Mouse (Mus musculus) liver, postnatal 0 days (tissue): ENCODE results near the gene Tgm1. TPM values are rescaled to one million over a fixed set of nuclear protein-coding genes. Genes with fewer than 3 reads are reported as not detected.

Experiments
- ATAC-seq: fragments of 200-750 bp; cut with Nextera tagmentation; 2 replicates; pipeline ENCODE4 v1.8.0; 2017; ENCODE audit warnings: mild to moderate bottlenecking, moderate library complexity
- DNase-seq: peaks from one replicate; pipeline ENCODE4 v3.0.0-alpha.2; 2016
- H3K27ac ChIP-seq: fragments of 300-500 bp; sonication (generic); 2 replicates; pipeline ENCODE4 v1.5.1; 2014; ENCODE audit warnings: antibody characterized with exemption, moderate library complexity, mild to moderate bottlenecking, low read depth
- H3K27me3 ChIP-seq: fragments of 300-500 bp; sonication (generic); 2 replicates; pipeline ENCODE4 v1.6.1; 2014; ENCODE audit warnings: low read length, control low read depth, mixed read lengths; ENCODE audit not compliant: insufficient read depth
- H3K36me3 ChIP-seq: fragments of 300-500 bp; sonication (generic); replicated peaks from 2 replicates; pipeline ENCODE4 v1.6.1; 2014; ENCODE audit warnings: mild to moderate bottlenecking, control low read depth, low read length, moderate library complexity, mixed read lengths; ENCODE audit not compliant: insufficient read depth
- H3K4me1 ChIP-seq: fragments of 300-500 bp; sonication (generic); 2 replicates; pipeline ENCODE4 v1.6.1; 2014; ENCODE audit warnings: antibody characterized with exemption, mild to moderate bottlenecking, control low read depth; ENCODE audit not compliant: insufficient read depth
- H3K4me2 ChIP-seq: fragments of 300-500 bp; sonication (generic); 2 replicates; pipeline ENCODE4 v1.6.1; 2014; ENCODE audit warnings: low read depth, mild to moderate bottlenecking, low read length, moderate library complexity, mixed read lengths
- H3K4me3 ChIP-seq: fragments of 300-500 bp; sonication (generic); 2 replicates; pipeline ENCODE4 v1.5.1; 2014; ENCODE audit warnings: low read depth, low read length
- H3K9ac ChIP-seq: fragments of 300-500 bp; sonication (generic); replicated peaks from 2 replicates; pipeline ENCODE4 v1.6.1; 2014; ENCODE audit warnings: mild to moderate bottlenecking, moderate library complexity
- H3K9me3 ChIP-seq: fragments of 300-500 bp; sonication (generic); 2 replicates; pipeline ENCODE4 v1.6.1; 2016; ENCODE audit warnings: mild to moderate bottlenecking, control low read depth, low read length, mixed read lengths
- CTCF ChIP-seq: sonication (generic); IDR thresholded peaks from 2 replicates; pipeline ENCODE4 v1.5.1; 2016; ENCODE audit warnings: antibody characterized with exemption, low read depth
- EP300 ChIP-seq: IDR thresholded peaks from 2 replicates; pipeline ENCODE4 v1.6.1; 2016; ENCODE audit warnings: antibody characterized with exemption, low read depth, mild to moderate bottlenecking
- WGBS: fragments of 180-500 bp; shearing (Covaris S2); extraction: QIAGEN DNeasy Blood & Tissue Kit; methylation state at CpG from one replicate; pipeline ENCODE4 v1.1.7; 2014; ENCODE audit not compliant: insufficient replicate concordance; 5-methylcytosine and 5-hydroxymethylcytosine counted together
- polyA plus RNA-seq: library from polyadenylated mRNA; unstranded; fragments of >200 nt; fragmentation: Nextera tagmentation; extraction: Ambion mirVana; gene quantifications from 2 replicates; pipeline ENCODE4 v1.2.1, GENCODE M21; 2015

Tgm1 gene
- polyA plus RNA-seq, 1 experiment from 2014 or later: 4.7 TPM

DNA sequence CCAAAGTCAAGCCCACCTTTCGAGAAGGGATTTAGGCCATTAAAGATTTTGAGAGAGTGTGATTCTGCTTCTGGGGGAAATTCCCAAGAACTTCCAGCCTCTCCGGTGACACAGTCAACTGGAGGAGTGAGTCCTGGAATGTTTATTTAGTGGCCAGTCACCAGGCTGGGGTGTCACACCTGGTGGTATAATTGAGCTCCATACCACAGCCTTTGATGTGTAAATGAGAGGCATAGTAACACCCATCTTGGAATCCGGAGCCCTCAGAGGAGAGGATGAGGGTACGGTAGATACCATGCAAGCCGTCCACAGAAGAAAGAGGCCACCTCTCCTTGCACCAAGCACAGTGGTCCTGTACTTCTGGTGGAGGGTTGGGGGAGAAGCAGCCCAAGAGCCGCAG, 11.0 kb downstream of the Tgm1 start:
- no peak overlapping the region for H3K4me2 ChIP-seq
- WGBS: 75% methylated on average over 6 of the region's 6 CpGs
- H3K4me3 ChIP-seq: no peak overlapping the region
- no peak for DNase-seq
- H3K36me3 ChIP-seq: peaks cover 6% of the 10 kb centered on the region; the same call in 1 of the 2 replicates
- no peak overlapping the region for H3K27ac ChIP-seq
- no peaks in the 10 kb centered on the region for H3K9me3 ChIP-seq
- no peaks in the 10 kb centered on the region for H3K27me3 ChIP-seq
- no peak for ATAC-seq
- TF ChIP-seq EP300: no peak
- no peak for TF ChIP-seq CTCF
- peaks cover 5% of the 10 kb centered on the region for H3K4me1 ChIP-seq
- H3K9ac ChIP-seq: no peak overlapping the region

DNA sequence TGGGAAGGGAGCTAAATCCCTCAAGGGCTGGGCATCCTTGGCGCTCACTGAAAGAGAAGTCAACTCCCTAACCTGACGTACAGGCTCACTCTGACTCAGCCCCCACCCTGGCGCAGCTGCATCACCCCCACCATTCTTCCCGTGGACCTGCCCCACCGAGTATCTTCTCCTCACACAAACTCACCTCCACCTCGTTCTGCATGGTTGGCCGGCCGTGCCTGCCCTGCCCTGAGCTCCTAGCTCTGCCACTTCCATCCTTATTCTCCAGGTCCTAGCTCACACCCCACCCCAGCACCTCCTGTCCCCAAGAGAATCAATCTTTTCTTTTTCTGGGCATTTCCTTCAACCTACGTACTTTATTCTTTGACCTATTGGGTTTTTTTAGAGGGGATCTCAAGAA, 12.6 kb downstream of the Tgm1 start:
- Histone ChIP-seq H3K27ac (no peak overlapping the region), H3K36me3 (peaks cover 6% of the 10 kb centered on the region; the same call in 1 of the 2 replicates), H3K9me3 (no peaks in the 10 kb centered on the region), H3K4me1 (peaks cover 5% of the 10 kb centered on the region), H3K4me2 (no peak overlapping the region), H3K4me3 (no peak overlapping the region), H3K27me3 (no peaks in the 10 kb centered on the region), H3K9ac (no peak overlapping the region)
- ATAC-seq: no peak
- 77% methylated on average over 9 of the region's 9 CpGs for WGBS
- no peak for DNase-seq
- TF ChIP-seq EP300 (no peak), CTCF (no peak)

DNA sequence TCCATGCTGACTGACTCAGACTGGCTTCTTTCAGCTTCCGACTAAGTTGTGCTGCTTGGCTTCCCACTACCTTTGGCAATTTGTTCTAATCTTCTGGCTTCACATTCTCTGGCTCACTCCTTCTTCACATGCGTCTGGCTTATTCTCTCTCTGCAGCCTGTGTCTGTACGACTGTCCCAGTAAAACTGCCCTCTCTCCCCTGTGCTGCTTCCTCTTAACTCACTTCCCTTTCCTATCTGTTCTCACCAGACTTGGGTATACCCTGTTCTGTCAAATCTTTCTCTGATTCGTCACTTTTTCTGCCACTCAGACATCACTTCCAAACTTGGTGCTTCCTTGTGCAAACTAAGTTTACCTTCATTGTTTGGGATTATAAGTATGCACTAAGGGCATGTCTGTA, 16.5 kb downstream of the Tgm1 start:
- H3K9me3 ChIP-seq: no peaks in the 10 kb centered on the region
- H3K27ac ChIP-seq: no peak overlapping the region; the same call in 1 of the 2 replicates
- no peaks in the 10 kb centered on the region for H3K36me3 ChIP-seq
- no peak overlapping the region for H3K9ac ChIP-seq
- H3K4me3 ChIP-seq: no peak overlapping the region
- no peak for TF ChIP-seq EP300
- no peak for TF ChIP-seq CTCF
- peaks cover 2% of the 10 kb centered on the region; the same call in 1 of the 2 replicates for H3K4me1 ChIP-seq
- DNase-seq: no peak
- 50% methylated on average over 4 of the region's 4 CpGs for whole genome bisulfite sequencing
- H3K27me3 ChIP-seq: no peaks in the 10 kb centered on the region
- no peak overlapping the region for H3K4me2 ChIP-seq
- no peak for ATAC-seq

- H3K36me3 ChIP-seq: no peaks in the 10 kb centered on the region
- H3K9me3 ChIP-seq: no peaks in the 10 kb centered on the region
- no peak overlapping the region for H3K4me3 ChIP-seq
- no peak overlapping the region for H3K4me2 ChIP-seq
- no peak overlapping the region for H3K27ac ChIP-seq
- 74% methylated on average over 10 of the region's 10 CpGs for WGBS
- TF ChIP-seq EP300 (no peak), CTCF (no peak)
- no peaks in the 10 kb centered on the region for H3K27me3 ChIP-seq
- ATAC-seq (no peak), DNase-seq (no peak)
- H3K4me1 ChIP-seq: no peaks in the 10 kb centered on the region
- H3K9ac ChIP-seq: no peak overlapping the region
These were observed 24.3 kb downstream of the Tgm1 start for GRCm38 (mm10) chr14:55689433-55689832.

DNA sequence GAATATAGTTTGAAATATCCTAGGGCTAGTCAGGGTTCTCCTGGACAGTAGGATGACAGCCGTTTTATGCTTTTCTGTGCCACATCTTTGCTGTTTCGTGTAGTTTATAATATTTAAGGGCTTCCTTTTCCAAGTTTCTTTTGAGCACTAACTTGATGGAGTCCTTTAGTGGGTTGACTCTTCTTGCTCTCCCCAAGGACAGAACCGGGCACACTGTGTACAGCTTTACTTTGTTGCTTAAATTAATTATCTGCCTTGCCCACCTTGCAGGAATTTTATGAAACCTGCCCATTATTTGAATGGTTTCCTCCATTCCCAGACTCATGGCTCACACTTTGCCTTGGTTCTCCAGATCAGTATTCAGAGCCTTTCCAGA, 31.6 kb downstream of the Tgm1 start:
- peaks cover 10% of the 10 kb centered on the region; the same call in 1 of the 2 replicates for H3K4me1 ChIP-seq
- H3K27ac ChIP-seq: peak overlapping the region; percentile 82
- H3K27me3 ChIP-seq: no peaks in the 10 kb centered on the region
- peak overlapping the region; percentile 73 for H3K4me3 ChIP-seq
- H3K4me2 ChIP-seq: peak overlapping the region; percentile 76
- ATAC-seq (peak; percentile 3), DNase-seq (no peak)
- TF ChIP-seq CTCF: no peak
- TF ChIP-seq EP300: no peak
- peak overlapping the region; percentile 64 for H3K9ac ChIP-seq
- no peaks in the 10 kb centered on the region for H3K9me3 ChIP-seq
- H3K36me3 ChIP-seq: peaks cover 33% of the 10 kb centered on the region
- 11% methylated on average over 3 of the region's 3 CpGs for WGBS

DNA sequence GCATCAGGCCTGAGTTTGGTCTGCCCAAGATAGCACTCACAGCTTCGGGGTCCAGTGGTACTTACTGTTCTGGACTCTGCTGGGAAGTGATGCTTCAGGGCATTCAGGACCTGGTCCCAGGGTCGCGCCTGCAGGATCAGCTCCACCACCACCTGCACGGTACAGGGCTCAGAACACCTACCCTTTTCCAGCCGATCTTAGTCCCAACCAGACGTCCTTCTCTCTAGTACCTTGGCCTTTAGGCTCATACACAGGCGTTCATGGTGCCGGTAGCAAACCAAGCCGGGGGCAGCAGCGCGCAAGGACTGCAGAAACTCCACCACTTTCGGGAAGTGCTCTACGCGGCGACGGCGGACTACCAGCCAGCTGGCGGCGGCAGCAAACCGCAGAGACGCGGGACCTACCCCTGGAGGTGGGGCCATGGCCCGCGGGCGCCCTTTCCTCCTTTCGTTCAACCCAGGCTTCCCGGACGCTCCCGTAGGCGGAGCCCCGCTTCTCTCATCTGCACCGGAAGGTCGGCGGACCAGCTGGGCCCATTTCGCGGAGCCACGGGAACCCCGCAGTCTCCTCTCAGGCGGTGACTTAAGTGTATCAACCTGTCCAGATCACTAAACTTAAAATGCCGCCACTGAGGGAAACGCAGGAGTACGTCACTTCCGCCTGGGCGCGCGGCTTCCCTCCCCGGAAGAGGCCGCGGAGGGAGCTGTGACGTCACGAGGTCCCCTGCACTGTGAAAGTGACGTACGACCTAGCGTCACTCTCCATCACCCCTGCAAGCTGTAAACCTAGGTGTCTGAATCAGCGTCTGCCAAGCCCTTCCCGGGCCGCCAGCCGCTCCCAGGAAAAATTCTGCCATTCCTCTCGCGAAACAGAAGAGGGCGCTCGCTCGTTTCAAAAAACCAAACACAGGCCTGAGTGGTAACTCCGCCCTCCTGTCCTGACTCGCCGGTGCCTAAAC, 32.3 kb downstream of the Tgm1 start, which contains the start of gene Tinf2:
TSS of gene Tinf2 (minus strand) at position 661 of the 958 bp plus-strand sequence.
- Histone ChIP-seq H3K4me3 (peak within 1 kb of the TSS; percentile 73), H3K27ac (peak within 1 kb of the TSS; percentile 82), H3K4me2 (peak within 1 kb of the TSS; percentile 76), H3K27me3 (no peaks in the 10 kb centered on the region), H3K9me3 (no peaks in the 10 kb centered on the region), H3K9ac (peak within 1 kb of the TSS; percentile 78), H3K36me3 (peaks cover 39% of the 10 kb centered on the region), H3K4me1 (peaks cover 10% of the 10 kb centered on the region; the same call in 1 of the 2 replicates)
- peak; percentile 96 for DNase-seq
- TF ChIP-seq EP300: peak; percentile 79
- peak; percentile 91 for TF ChIP-seq CTCF
- ATAC-seq: peak; percentile 96
- WGBS: 3% methylated on average over 66 of the region's 66 CpGs
